Mouse (Mus musculus) ES-E14 (cell line): ENCODE data around the gene Mthfd2l.

ENCODE experiments used
- HCFC1 ChIP-seq: IDR thresholded peaks from 2 replicates; pipeline ENCODE4 v1.6.1; 2012; ENCODE audit warnings: low read length, inconsistent platforms, borderline replicate concordance; ENCODE audit not compliant: insufficient read depth
- MAFK ChIP-seq: IDR thresholded peaks from 2 replicates; pipeline ENCODE4 v1.6.1; 2014; ENCODE audit warnings: mild to moderate bottlenecking, low read depth, low read length, inconsistent platforms; ENCODE audit not compliant: insufficient read depth
- ZC3H11A ChIP-seq: IDR thresholded peaks from 2 replicates; pipeline ENCODE4 v1.6.1; 2012; ENCODE audit warnings: low read depth, mild to moderate bottlenecking, inconsistent platforms, low read length, borderline replicate concordance
- ZNF384 ChIP-seq: IDR thresholded peaks from 2 replicates; pipeline ENCODE4 v1.6.1; 2012; ENCODE audit warnings: low read depth, low read length, inconsistent platforms

- no peak for TF ChIP-seq HCFC1
- no peak for TF ChIP-seq ZNF384
- no peak for TF ChIP-seq ZC3H11A
- no peak for TF ChIP-seq MAFK
Measured at GRCm38 (mm10) chr5:90890519-90891463, 40.1 kb upstream of the Mthfd2l start, which contains the start of gene Cxcl1.
